Mouse (Mus musculus) adrenal gland, adult (tissue): ENCODE measurements around the gene Trim75.

Experiments used
- DNase-seq, 2 experiments: peaks; one replicate each; pipeline ENCODE4 v3.0.0; 2022 to 2023; ENCODE audit warnings: low spot score in 1 of 2; ENCODE audit not compliant: inconsistent age in 2 of 2

The Trim75 gene

GRCm38 (mm10) chr8:64945606-64946005 lies 42.0 kb downstream of the Trim75 start:
- peak; percentile 80 to 89 for DNase-seq

- peak in 1 of 2 experiments; percentile 60 for DNase-seq
Measured at GRCm38 (mm10) chr8:64944831-64945230, 42.8 kb downstream of the Trim75 start.

GRCm38 (mm10) chr8:64942946-64943345 lies 44.7 kb downstream of the Trim75 start:
- DNase-seq = no peak

- peak; percentile 76 to 94 for DNase-seq
Measured at GRCm38 (mm10) chr8:64941495-64941894, 46.1 kb downstream of the Trim75 start.

- no peak for DNase-seq
Measured at GRCm38 (mm10) chr8:64941019-64941418, 46.6 kb downstream of the Trim75 start.

- no peak for DNase-seq
Measured at GRCm38 (mm10) chr8:64934997-64935396, 52.6 kb downstream of the Trim75 start.
